Mouse (Mus musculus) adrenal gland, adult 8-10 months (tissue): ENCODE data around the gene Itm2b. TPM values are rescaled to one million over a fixed set of nuclear protein-coding genes. Genes with fewer than 3 reads are reported as not detected.

Source experiments
- DNase-seq: peaks from one replicate; pipeline ENCODE4 v3.0.0; 2022
- total RNA-seq, 4 experiments: library from RNA; stranded (reverse); gene quantifications; 2 replicates each; pipeline ENCODE4 v1.2.4; 2022

Gene Itm2b
- total RNA-seq, 4 experiments from 2014 or later, result 972 to 1,094 (median 1,035) TPM

DNA sequence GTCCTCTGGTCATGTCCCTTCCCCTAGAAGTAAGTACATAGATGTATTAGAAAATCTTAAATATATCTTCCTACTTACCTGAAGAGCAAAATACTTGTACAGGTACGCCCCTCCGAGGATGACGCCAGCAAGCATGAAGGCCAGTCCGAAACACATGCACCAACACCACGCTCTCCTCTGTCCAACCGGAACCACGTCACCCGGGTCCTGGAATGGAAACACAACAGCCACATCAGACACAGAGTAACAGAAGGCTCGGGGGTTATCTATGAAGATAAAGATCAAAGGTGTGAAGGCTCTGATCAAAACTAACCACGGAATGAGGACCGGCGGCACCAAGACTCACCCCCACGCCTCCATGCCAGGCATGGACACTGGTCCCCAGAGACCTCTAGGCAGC is 16.9 kb downstream of the Itm2b start:
- no peak for DNase-seq

DNA sequence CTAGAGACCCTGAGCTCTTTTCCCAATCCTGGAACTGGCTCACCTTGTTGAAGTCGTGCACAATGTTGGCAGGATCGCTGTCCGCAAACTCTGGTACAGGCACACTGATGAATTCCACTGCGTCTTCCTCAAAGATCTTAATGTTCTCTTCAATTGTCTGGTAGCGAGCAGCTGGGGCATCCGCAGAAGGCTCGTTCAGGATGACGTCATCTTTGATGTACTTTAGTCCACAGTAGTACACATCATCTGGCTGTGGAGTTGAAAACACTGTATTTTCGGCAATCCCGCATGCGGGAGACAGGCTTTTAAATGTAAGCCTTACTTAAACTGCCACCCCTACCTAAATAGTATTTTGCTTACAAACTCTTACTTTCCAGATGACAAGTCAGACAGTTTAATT is 18.8 kb downstream of the Itm2b start:
- no peak for DNase-seq

DNA sequence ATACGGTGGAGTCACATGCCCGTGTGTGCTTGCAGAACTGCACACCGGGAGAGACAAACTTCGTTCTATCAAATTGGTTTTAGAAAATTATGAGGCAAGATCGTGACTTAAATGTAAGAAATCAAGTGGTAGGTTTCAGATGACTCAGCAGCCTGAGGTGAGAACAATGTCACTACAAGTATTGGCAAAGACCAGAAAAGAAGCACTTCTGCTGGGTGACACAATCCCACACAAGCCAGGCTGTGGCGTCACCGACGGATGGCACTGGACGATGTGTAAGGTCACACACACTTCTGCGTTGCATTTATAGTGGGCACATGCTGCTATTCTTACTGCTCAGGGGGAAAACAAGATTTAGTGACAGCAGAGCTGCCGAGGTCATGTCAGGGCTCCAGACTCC is 21.3 kb downstream of the Itm2b start:
- no peak for DNase-seq

DNA sequence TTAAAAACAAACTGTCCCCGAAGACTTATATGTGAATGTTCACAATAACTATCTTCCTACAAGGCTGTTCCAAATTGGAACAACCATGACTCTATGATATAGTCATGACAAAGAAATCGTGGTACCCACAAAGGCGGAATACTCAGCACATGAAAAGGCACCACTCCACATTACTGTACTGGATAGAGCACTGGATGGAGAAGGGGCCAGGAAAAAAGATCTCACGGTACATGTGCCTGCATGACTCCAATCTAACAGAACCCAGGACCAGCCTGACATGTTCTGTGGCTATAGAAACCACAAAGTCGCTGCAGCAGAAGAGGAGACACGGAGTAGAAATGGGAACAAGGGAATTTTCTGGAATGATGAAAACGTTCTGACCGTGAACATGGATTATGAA is 30.4 kb downstream of the Itm2b start:
- no peak for DNase-seq

DNA sequence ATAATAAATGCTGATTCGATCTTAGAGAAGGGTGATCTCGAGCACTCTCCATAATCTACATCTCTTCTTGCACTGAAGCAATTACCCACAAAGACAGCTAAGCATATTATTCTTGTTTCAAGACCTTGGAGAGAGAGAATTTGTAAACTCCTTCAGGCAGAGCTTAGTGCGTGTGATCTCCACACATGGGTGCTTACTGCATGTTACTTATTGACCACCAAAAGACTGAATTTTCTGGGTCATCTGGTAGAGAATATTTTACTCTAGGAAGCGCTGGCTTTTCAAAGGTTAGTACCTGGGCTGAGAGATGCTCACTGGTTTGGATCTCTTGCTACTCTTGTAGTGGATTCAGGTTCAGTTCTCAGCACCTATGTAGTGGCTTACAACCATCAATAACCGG is 34.0 kb downstream of the Itm2b start:
- DNase-seq, result no peak

DNA sequence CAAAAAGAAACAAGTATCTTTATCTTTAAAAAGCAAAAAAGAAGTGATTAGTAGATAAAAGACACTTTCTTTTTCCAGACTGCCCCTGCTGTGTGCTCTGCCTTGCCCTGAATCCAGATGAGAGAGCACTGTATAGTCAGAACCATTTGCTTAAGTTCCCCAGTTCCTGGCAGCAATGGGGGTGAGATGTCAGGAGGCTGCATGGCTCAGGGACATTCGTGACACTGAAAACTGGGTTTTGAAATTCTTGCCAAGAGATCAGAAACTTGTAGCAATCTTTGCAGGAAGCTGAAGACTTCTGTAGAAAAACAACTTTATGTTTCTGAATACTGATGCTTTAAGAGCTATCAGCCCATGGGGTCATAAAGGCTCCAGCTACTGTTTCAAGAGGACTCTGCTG is 35.1 kb downstream of the Itm2b start:
- no peak for DNase-seq

DNA sequence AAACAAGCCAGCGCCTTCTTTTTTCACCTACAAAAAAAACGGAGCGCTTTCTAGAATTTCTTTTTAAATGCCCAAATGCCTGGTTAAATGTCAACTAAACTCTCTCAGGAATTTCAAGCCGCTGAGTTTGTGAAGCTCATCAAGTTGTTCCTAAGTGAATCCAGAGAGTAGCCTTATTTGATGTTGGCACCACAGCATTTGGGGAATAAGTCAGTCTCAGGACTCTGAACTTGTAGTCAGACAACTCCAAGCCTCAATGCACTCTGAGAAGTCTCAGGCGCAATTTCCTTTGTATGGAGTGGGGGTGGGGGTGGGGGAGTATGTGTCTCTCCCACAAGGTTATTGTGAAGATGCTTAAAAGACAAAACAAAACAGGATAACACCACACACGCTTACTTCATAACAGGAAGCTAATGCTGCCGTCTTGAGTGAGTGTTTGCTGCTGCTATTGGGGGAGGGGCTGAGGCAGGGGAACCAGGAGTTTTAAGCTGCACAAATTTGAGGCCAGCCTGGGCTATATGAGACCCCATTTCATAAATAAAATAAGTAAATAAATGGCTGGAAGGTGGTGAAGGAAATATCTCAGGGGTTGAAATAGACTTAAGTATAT is 35.9 kb downstream of the Itm2b start:
- DNase-seq, result no peak

DNA sequence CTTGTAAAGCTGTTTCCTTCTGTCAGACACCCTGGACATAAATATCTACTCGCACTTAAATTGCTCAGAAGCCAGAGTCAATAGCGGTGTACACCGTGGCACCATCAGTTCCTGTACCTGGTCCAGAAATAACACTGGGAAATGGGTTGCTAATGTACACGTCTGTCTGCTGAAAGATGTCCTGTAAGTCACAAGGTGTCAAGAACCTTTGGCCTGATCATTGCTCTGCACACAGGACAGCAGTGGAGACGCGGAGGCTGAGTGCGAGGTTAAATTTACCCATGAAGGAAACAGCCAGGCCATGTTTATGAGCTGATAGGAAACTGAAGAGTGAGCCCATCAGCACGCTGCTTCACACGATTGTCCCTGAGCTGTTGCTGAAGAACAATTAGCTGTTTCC is 37.8 kb downstream of the Itm2b start:
- no peak for DNase-seq

DNA sequence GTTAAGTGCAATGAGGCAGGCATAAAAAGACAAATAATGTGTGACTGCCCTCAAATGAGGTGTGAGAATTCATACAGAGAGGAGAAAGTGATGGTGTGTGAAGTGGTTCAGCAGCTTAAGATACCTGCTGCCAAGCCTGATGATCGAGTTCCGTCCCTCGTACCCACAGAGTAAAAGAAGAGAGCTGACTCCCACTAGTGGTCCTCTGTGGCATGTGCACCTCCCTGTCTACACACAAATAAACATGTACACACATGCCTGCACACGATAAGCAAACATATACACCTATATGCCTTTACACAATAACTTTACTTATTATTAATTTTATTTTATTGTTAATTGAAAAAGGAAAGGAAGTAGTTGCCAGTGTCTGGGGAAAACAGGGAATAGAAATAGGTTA is 39.5 kb downstream of the Itm2b start:
- no peak for DNase-seq

DNA sequence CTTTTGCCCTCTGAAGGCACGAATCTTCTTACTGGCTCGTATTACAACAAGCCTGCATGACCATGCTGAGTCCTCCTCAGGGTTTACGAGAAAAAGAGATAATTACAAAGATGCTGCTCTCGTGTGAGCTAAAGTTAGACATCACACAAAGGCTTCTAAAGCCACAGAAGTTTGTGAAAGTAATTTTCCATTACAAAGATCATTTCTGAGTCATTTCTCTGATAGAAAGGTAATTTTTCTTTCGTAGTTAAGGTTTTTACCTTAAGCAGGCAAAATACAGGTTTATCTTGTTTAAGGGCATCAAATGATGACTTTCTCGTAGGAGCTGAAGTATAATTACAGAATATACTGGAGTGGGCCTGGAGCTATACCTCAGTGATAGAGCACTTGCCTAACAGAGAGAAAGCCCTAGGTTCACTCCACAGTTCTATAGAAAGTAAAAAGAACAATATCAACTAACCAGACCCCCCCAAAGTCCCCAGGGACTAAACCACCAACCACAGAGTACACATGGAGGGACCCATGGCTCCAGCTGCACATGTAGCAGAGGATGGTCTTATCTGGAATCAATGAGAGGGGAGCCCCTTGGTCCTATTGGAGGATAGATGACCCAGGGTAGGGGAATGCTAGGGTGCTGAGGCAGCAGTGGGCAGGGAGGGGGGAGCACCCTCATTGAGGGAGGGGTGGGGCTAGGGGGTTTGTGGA is 44.9 kb downstream of the Itm2b start:
- no peak for DNase-seq

DNA sequence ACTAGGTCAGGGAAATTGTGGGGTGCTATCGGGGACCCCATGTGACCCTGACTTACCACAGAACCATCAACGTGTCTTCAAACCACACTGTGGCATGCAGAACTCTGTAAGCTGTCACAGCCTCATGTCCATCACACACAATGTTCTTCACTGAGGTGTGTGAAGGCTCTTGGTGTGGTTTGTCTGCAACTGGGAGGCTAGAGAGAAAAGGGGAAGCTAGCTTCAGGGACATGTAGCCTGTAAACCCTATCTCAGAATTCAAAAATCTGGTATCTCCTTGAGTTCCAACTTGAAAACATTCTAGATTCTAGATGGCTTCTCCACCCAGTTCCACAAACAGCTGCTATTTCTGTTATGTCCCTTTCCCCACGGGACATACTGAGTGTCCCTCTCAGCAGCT is 45.5 kb downstream of the Itm2b start:
- no peak for DNase-seq

DNA sequence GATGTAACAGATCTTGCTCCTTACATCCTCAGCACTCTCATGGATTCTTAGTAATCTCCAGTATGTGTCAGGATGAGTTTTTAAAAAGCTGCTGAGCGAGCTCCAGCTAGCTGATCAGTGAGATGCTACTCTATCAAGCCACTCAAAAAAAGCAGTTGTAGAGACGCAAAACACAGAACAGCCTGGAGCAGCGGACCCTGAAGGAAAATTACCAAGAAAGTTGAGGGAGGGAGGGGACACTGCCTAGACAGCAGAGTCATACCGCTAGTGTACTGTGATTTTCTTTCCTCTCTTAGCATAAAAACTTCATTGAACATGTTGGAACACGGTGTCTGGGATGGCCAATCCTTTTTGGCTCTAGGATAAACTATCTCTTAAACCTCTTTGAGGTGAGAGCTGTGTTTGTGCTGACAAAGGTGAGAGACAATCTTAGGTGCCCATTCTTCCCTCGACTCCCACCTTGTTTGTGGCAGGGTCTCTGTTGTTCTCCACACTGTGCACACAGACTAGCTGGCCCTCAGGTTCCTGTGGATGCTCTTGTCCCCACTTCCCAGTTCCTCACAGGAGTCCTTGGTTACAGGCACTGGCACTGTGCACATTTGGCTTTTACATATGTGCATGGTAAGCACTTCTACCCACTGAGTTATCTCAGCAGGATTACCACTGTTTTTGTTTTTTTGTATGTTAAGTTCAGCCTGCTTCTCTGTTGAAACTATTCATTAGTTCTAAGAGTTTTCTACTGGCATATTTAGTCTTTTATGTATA is 48.6 kb downstream of the Itm2b start:
- no peak for DNase-seq

DNA sequence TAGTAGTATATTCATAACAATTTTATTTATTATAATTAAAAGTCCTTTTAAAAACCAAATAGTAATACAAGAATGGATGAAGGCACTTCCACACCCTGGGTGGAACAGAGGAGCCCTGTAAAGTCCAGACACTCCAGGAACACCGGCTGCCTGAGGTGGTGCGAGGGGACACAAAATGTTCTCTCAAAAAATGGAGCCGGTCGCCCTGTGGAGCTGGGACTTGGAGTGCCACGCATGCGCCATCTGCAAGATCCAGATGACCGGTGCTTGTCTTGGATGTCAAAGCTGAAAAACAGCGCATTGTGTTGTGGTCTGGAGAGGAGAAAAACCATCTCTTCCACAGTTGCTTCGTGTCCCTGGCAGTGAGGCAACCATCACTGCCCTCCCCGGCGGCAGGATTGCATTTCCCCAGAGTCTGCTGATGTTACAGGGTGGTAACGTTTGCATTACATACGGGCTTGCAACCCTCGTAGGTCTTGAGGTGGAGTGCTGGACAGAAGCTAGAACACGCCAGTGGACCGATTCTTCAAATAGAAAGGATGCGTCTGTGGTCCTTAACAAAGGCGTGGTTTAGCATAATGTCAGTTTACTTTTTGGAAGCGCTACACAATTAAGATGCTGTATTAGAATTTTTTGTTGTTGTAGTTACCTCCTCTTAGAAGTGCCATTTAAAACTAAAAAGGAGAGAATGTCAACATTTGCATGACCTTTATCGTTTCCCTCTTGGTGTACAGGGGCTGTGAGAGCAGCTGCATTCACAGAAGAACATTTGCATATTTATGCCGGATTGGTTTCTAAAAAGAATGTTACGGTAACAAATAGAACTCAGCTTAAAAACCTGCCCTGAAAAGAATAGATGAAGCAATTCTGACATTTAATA is 49.9 kb downstream of the Itm2b start:
- no peak for DNase-seq

DNA sequence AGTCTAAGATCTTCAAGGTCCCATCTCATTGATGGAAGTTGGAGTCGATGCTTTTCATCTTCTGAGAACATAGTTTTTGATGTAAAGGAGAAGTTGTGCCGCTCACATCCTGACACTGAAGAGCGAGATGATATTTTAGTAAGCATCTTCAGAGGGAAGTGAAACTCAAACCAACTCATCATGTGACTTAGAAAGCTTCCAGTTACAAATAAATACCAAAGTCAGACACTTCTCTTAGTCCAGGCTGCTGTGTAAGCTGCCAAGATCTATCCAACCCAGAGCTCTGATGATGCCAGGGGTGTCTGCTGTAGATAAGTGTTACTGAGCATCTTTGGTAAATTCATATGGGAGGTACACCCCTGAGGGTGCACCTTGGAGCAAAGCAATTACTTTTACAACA is 51.2 kb downstream of the Itm2b start:
- DNase-seq, result no peak

DNA sequence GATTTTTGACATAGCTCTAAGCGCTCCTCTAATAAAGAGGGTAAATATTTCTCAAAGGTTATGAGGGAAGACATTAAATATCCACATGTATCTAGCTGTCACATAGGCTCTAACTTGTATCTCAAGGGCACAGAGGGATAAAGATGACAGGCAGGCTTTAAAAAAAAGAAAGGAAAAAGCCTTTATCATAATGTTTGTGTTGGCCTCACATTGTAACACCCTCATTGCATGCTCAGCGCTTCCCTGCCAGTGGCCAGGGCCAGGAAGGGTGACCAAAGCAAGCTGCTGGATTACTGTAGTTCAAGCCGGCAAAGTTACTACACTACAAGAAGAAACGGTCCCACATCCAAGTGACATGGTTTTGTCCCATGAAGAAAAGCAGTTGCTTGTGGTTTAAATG is 53.7 kb downstream of the Itm2b start:
- DNase-seq, result no peak

DNA sequence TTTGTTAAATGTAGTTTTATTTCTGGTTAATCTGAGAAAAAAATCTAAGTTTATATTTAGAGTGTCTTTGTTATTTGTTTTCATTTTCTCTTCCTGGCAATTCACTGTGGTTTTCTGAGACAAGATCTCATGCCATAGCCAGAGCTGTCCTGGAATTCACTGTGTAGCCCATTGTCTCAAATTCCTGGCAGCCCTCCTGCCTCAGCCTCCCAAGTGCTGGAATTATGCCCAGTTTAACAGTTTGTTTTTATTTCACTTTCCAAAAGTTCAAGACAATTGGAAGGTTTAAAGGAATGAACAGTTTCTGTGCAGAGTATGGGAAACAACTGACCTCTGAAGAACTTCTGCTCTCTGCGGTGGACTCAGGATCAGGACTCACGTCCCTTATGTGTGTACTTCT is 55.2 kb downstream of the Itm2b start:
- DNase-seq, result no peak

DNA sequence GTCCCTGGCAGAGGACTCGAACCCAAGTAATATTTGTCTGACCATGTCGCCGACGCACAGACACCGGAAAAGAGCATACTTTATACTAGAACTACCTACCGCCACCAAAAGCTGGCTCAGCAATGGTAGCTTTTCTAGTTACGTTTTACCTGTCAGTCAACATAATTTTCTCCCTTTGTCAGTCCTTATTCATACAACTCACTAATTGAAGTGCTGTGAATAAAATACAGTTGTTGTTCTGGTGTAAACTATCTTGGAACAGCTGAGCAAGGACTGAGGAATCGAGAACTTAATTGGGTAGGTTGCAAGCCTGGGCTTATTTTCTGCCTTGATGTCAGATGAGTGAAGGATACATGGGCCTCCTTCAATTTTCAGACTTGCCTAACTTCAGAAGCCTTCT is 58.6 kb downstream of the Itm2b start:
- DNase-seq, result no peak

DNA sequence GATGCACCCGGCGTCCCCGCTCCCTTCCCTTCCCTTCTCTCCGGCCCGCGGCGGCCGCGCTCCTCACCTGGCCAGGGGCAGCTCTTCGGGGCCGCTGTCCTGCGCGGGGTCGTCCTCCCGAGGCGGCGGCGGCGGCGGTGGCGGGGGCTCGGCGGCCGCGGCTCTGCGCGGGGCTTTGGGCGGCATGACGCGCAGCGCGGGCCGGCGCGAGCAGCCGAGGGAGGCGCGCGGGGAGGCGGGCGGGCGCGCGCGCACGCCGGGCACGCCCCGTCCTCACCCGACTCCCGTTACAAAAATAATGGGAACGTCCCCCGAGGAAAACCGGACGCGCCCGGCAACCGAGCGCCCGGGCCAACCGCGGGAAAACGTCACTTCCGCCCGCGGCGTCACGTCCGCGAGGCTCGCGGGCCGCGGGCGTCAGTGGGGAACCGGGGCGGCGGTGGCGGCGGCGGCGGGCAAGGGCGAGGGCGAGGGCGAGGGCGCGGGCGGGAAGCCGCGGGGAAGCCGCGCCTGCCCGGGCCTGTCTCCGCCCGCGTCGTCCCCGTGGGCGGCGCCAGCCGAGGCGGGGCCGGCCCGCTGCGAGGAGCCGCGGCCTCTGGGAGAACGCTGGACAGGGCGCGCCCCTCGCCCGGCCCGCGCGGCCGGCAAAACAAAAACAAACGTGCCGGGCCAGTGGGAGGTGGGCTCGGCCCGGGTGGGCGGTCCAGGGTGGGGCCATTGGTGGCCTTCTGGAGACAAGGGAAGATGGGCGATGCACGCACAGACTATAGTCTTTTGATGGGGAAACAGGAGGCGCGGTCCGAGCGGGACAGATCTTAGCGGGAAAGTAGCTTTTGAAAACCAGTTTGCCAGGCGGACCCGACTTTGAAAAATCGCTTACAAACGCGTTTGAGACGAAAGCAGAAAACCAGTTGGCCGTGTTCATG is 59.4 kb downstream of the Itm2b start, which contains the start of gene Rb1:
Gene Rb1 (minus strand): TSS at position 367 of the 926 bp plus-strand sequence.
- DNase-seq, result peak; percentile 75

DNA sequence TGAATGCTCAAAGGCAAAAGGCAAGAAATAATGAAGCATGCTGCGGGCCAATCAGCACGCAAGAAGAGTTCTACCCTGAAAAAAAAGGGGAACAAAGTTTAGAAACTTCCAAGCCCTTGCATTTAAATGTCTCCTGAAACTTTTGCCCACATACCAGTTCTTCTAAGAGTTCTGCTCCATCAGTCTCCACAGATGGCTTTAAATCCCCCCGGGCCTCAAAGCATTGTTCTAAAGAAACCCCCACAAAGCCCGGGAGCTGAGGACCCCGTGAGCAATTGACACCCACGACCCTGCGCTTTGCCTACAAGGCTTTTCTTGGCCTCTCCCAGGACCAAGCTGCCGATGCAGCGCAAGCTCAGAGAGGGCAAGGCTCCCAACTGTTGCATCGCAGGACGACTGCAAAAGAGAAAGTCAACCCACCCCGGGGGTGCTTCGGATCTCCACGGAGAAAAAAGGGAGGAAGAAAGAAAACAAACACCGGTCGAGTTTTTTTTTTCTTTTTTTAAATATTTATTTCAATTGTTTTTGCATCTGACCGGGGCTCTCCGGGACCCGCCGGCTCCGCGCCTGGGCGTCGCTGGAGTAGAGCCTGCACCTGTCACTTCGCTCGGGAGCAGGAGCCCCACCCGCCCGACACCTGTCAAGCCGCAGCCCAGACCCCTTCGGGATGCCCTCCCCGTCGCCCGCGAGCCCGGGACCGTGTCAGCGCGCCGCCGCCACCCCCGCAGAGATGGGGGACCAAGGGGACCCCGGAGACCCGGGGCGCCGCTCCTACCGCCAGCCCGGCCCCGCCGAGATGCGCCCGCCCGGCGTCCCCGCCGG is 60.2 kb downstream of the Itm2b start:
- peak; percentile 33 for DNase-seq

DNA sequence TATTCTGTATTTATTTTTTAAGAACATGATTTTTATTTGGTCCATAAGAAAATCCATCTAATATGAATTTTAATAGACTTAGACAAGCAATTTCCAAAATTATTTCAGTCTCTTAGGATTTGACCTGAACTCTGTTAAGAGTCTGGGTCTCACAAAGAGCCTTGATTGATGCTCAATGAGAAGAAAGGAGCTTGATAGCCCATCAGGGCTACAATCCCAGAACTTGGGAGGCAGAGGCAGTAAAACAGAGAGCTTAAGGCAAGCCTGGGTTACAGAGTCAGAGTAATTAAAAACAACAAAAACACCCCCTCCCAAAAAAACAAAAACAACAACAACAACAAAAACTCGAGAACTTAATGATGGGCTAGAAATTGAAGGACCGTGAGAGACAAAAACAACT is 61.1 kb downstream of the Itm2b start:
- no peak for DNase-seq

DNA sequence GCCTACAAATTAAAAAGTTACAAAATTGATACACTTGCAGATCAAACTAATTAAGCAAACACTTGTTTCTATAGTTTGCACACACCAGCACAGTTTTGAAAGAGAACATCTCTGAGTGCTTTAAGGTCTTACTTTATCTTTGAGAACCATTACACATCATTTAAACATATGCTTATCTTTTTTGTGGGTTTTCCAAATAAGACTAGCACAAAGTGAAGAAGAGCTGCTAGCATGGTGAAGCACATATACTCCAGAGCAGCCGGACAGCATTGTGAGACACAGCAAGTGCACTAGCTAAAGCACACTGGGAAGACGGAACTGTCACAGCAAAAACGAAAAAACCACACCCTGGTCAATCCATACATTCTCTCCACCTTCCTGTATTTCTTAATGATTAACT is 62.9 kb downstream of the Itm2b start:
- DNase-seq, result no peak
